Mouse (Mus musculus) liver, postnatal 0 days (tissue): Measurements from ENCODE around the gene Ankrd13b.

Experiments used
- CTCF ChIP-seq: sonication (generic); IDR thresholded peaks from 2 replicates; pipeline ENCODE4 v1.5.1; 2016; ENCODE audit warnings: antibody characterized with exemption, low read depth
- EP300 ChIP-seq: IDR thresholded peaks from 2 replicates; pipeline ENCODE4 v1.6.1; 2016; ENCODE audit warnings: antibody characterized with exemption, low read depth, mild to moderate bottlenecking

DNA sequence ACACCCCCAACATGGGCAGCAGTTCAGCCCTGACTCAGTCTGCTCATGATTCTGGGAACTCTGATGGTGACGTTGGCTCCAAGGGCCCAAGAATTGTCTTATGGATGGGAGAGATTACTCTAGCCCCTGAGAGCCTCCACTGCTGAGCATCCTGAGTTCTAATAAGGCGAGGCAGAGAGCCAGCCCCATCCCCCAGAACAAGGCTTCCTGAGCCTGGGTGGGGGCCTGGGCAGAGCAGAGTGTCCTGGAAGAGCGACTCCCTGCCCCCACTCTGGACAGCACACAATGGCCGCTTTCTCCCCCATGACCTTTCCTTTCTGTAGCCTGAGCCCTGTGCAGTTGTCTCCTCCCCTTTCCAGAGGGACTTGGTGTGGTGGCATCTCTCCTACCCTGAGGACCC lies 8.4 kb upstream of the Ankrd13b start:
- TF ChIP-seq EP300 (no peak), CTCF (no peak)
